Mouse (Mus musculus) lung, adult 2 months (tissue): ENCODE measurements at regions not wholly inside any gene's neighbourhood (a gene's known extent, or its start where the extent isn't known, plus 50 kb on each side); places are given as distances from the start of the nearest gene placed in this dataset.

ENCODE experiments used
- CTCF ChIP-seq: fragments of 200-500 bp; IDR thresholded peaks from 2 replicates; pipeline ENCODE4 v1.5.1; 2011; ENCODE audit warnings: mild to moderate bottlenecking, low read length, control low read depth; ENCODE audit not compliant: insufficient read depth
- POLR2A ChIP-seq: fragments of 200-500 bp; IDR thresholded peaks from 2 replicates; pipeline ENCODE4 v1.6.1; 2011; ENCODE audit warnings: low read depth, mild to moderate bottlenecking, control low read depth, low read length, borderline replicate concordance; ENCODE audit errors: extremely low read depth

GRCm38 (mm10) chr2:33977576-33978352 is 90.0 kb upstream of the Mvb12b start:
- TF ChIP-seq CTCF (no peak), POLR2A (no peak)
